Mouse (Mus musculus): ENCODE measurements around the gene 1700012B09Rik. TPM values are rescaled to one million over a fixed set of nuclear protein-coding genes. Genes with fewer than 3 reads are reported as not detected.
A peak's percentile ranks its signal among the peaks of the same experiment; 100 is the strongest.

1700012B09Rik gene
- polyA plus RNA-seq (2015; fragmentation: Nextera tagmentation; extraction: Ambion mirVana): not detected in 2 replicates

GRCm38 (mm10) chr9:14770803-14771471, at the start of gene 1700012B09Rik:
TSS of gene 1700012B09Rik (minus strand) at chr9:14771030.
- H3K27ac ChIP-seq (ENCODE audit: low read length): no peak within 1 kb of the TSS
- no peak within 1 kb of the TSS for H3K4me2 ChIP-seq (ENCODE audit: low read depth, low read length)
- no peaks in the 10 kb centered on the region for H3K36me3 ChIP-seq (ENCODE audit: control insufficient read depth, insufficient read depth)
- no peak within 1 kb of the TSS for H3K9ac ChIP-seq (ENCODE audit: low read depth, low read length)
- no peaks in the 10 kb centered on the region for H3K4me1 ChIP-seq (ENCODE audit: control insufficient read depth, low read depth, low read length)
- no peak for ATAC-seq (ENCODE audit: low read depth)
- H3K4me3 ChIP-seq (ENCODE audit: low read depth, low read length): no peak within 1 kb of the TSS
- WGBS (ENCODE audit: insufficient replicate concordance): 33% methylated on average over 23 of the region's 23 CpGs
- H3K27me3 ChIP-seq (ENCODE audit: control insufficient read depth, insufficient read depth, low read depth, low read length): peaks cover 8% of the 10 kb centered on the region
- H3K9me3 ChIP-seq (replicated peaks; ENCODE audit: control insufficient read depth, low read length): no peaks in the 10 kb centered on the region

DNA sequence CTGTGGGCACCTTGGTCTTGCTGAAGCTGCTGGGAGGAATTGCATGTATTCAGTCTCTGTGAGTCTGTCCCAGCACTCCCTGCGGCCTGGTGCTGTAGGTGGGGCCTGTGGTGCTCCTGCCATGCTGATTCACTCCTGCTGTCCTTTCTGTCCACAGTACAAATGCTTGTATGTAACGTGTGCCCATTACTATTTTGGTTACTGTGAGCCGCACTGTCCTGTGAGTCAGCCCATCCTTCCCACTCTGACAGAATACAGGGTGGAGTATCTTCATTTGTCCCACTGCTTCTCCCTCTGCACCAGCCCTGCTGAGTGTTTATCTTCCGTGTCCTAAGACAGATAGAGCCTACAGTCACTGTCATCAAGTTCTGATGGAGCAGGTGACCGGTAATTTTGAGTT, 39.3 kb upstream of the 1700012B09Rik start:
- Histone ChIP-seq H3K4me3 (ENCODE audit: low read depth, low read length) (no peak overlapping the region), H3K9ac (ENCODE audit: low read depth, low read length) (no peak overlapping the region), H3K4me1 (ENCODE audit: control insufficient read depth, low read depth, low read length) (no peaks in the 10 kb centered on the region), H3K27me3 (ENCODE audit: control insufficient read depth, insufficient read depth, low read depth, low read length) (no peaks in the 10 kb centered on the region), H3K4me2 (ENCODE audit: low read depth, low read length) (no peak overlapping the region), H3K27ac (ENCODE audit: low read length) (no peak overlapping the region), H3K36me3 (ENCODE audit: control insufficient read depth, insufficient read depth) (peaks cover 40% of the 10 kb centered on the region), H3K9me3 (replicated peaks; ENCODE audit: control insufficient read depth, low read length) (no peaks in the 10 kb centered on the region)
- ATAC-seq (ENCODE audit: low read depth): no peak
- 83% methylated on average over 5 of the region's 5 CpGs for WGBS (ENCODE audit: insufficient replicate concordance)

GRCm38 (mm10) chr9:14806786-14807185, 36.0 kb upstream of the 1700012B09Rik start:
- H3K9me3 ChIP-seq (replicated peaks; ENCODE audit: control insufficient read depth, low read length): no peaks in the 10 kb centered on the region
- no peak overlapping the region for H3K27ac ChIP-seq (ENCODE audit: low read length)
- H3K36me3 ChIP-seq (ENCODE audit: control insufficient read depth, insufficient read depth): peaks cover 42% of the 10 kb centered on the region
- H3K27me3 ChIP-seq (ENCODE audit: control insufficient read depth, insufficient read depth, low read depth, low read length): no peaks in the 10 kb centered on the region
- 79% methylated on average over 1 of the region's 1 CpGs for WGBS (ENCODE audit: insufficient replicate concordance)
- no peak overlapping the region for H3K4me3 ChIP-seq (ENCODE audit: low read depth, low read length)
- H3K9ac ChIP-seq (ENCODE audit: low read depth, low read length): no peak overlapping the region
- ATAC-seq (ENCODE audit: low read depth): no peak
- no peak overlapping the region for H3K4me2 ChIP-seq (ENCODE audit: low read depth, low read length)
- no peaks in the 10 kb centered on the region for H3K4me1 ChIP-seq (ENCODE audit: control insufficient read depth, low read depth, low read length)

GRCm38 (mm10) chr9:14805714-14806113, 34.9 kb upstream of the 1700012B09Rik start:
- no peaks in the 10 kb centered on the region for H3K27me3 ChIP-seq (ENCODE audit: control insufficient read depth, insufficient read depth, low read depth, low read length)
- H3K9ac ChIP-seq (ENCODE audit: low read depth, low read length): no peak overlapping the region
- H3K36me3 ChIP-seq (ENCODE audit: control insufficient read depth, insufficient read depth): peaks cover 43% of the 10 kb centered on the region
- H3K4me3 ChIP-seq (ENCODE audit: low read depth, low read length): no peak overlapping the region
- H3K9me3 ChIP-seq (replicated peaks; ENCODE audit: control insufficient read depth, low read length): no peaks in the 10 kb centered on the region
- 69% methylated on average over 2 of the region's 2 CpGs for WGBS (ENCODE audit: insufficient replicate concordance)
- H3K4me1 ChIP-seq (ENCODE audit: control insufficient read depth, low read depth, low read length): no peaks in the 10 kb centered on the region
- ATAC-seq (ENCODE audit: low read depth): no peak
- no peak overlapping the region for H3K4me2 ChIP-seq (ENCODE audit: low read depth, low read length)
- H3K27ac ChIP-seq (ENCODE audit: low read length): no peak overlapping the region

DNA sequence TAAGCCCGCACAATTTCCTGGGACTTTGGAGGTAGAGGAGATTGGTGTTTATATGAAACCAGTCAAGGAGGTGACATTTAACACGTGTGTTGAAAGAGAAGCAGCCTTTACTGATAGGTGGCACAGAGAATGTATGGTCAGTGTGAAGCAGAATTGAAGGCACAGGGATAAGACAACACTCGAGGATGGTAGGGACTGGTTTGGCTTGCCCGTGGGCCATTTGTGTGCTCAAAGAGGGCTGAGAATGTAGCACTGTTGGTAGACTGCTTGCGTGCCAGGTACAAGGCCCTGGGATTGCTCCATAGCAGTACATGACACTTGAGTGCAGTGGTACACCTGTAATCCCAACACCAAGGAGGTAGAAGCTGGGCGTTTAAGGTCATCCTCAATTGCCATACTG, 16.5 kb upstream of the 1700012B09Rik start:
- 71% methylated on average over 6 of the region's 6 CpGs for WGBS (ENCODE audit: insufficient replicate concordance)
- H3K27ac ChIP-seq (ENCODE audit: low read length): no peak overlapping the region
- peaks cover 10% of the 10 kb centered on the region for H3K36me3 ChIP-seq (ENCODE audit: control insufficient read depth, insufficient read depth)
- no peak overlapping the region for H3K9ac ChIP-seq (ENCODE audit: low read depth, low read length)
- H3K4me2 ChIP-seq (ENCODE audit: low read depth, low read length): no peak overlapping the region
- no peaks in the 10 kb centered on the region for H3K9me3 ChIP-seq (replicated peaks; ENCODE audit: control insufficient read depth, low read length)
- H3K4me1 ChIP-seq (ENCODE audit: control insufficient read depth, low read depth, low read length): peaks cover 5% of the 10 kb centered on the region
- H3K27me3 ChIP-seq (ENCODE audit: control insufficient read depth, insufficient read depth, low read depth, low read length): no peaks in the 10 kb centered on the region
- ATAC-seq (ENCODE audit: low read depth): no peak
- H3K4me3 ChIP-seq (ENCODE audit: low read depth, low read length): no peak overlapping the region

DNA sequence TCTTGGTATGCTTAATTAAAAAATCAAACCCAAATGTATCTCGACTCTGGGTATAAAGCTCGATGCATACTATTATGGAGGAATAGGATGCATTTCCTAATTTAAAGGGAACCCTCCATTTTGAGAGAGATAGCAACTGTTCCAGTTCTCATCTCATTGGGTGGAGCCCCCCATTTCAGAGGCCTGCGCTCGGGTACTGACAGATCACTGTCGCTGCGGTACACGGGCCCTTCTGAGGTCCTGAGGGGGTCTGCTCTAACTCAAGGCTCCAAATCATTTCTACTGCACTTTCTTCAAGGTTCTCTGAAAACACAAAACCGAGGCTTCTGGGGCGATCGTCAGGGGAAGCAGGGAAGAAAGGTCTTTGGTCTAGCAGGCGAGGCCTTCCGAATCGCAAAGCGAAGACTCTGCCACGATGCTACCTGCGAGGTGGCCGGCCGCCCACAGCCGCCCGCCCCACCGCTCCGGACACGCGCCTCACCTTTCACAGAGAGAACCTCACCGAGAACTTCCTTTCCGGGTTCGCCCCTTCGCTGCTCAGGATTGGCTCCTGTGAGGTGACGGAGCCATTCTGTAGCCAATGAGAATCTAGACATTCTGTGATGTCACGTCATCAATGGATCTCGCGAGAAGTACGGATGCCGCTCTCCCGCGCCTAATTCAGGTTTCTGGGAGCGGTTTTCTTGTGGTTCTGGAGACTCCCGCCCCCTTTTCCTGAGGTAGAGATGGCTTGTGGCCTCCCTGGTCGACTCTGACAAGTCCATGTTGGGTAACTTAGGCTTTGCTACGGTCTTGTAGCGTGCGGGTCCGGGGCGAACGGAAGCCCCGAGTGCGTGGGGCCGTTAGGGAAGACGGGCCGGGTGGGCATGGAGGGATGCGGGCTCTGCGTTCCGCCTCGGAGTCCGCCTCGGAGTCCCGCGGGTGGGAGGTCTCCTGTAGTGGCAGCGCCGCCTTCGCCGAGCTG, 13.5 kb upstream of the 1700012B09Rik start, which contains the start of the genes Mre11a and Ankrd49:
Gene Mre11a (plus strand): TSS at position 616 of the 964 bp plus-strand sequence.
Gene Ankrd49 (minus strand): TSS at position 818 of the 964 bp plus-strand sequence.
- Histone ChIP-seq H3K27me3 (ENCODE audit: control insufficient read depth, insufficient read depth, low read depth, low read length) (no peaks in the 10 kb centered on the region), H3K27ac (ENCODE audit: low read length) (peak within 1 kb of the TSS; percentile 95), H3K9me3 (replicated peaks; ENCODE audit: control insufficient read depth, low read length) (no peaks in the 10 kb centered on the region), H3K4me1 (ENCODE audit: control insufficient read depth, low read depth, low read length) (peaks cover 5% of the 10 kb centered on the region), H3K4me2 (ENCODE audit: low read depth, low read length) (peak within 1 kb of the TSS; percentile 91), H3K4me3 (ENCODE audit: low read depth, low read length) (peak within 1 kb of the TSS; percentile 95), H3K36me3 (ENCODE audit: control insufficient read depth, insufficient read depth) (peaks cover 11% of the 10 kb centered on the region), H3K9ac (ENCODE audit: low read depth, low read length) (peak within 1 kb of the TSS; percentile 90)
- ATAC-seq (ENCODE audit: low read depth): peak; percentile 99
- under 1% methylated on average over 62 of the region's 62 CpGs for WGBS (ENCODE audit: insufficient replicate concordance)

- no peak overlapping the region for H3K9ac ChIP-seq (ENCODE audit: low read depth, low read length)
- H3K36me3 ChIP-seq (ENCODE audit: control insufficient read depth, insufficient read depth): peaks cover 11% of the 10 kb centered on the region
- H3K27ac ChIP-seq (ENCODE audit: low read length): no peak overlapping the region
- H3K9me3 ChIP-seq (replicated peaks; ENCODE audit: control insufficient read depth, low read length): no peaks in the 10 kb centered on the region
- H3K4me2 ChIP-seq (ENCODE audit: low read depth, low read length): no peak overlapping the region
- WGBS (ENCODE audit: insufficient replicate concordance): 61% methylated on average over 13 of the region's 13 CpGs
- no peaks in the 10 kb centered on the region for H3K27me3 ChIP-seq (ENCODE audit: control insufficient read depth, insufficient read depth, low read depth, low read length)
- ATAC-seq (ENCODE audit: low read depth): no peak
- no peaks in the 10 kb centered on the region for H3K4me1 ChIP-seq (ENCODE audit: control insufficient read depth, low read depth, low read length)
- no peak overlapping the region for H3K4me3 ChIP-seq (ENCODE audit: low read depth, low read length)
These were observed 7.5 kb upstream of the 1700012B09Rik start for GRCm38 (mm10) chr9:14778341-14778740.

DNA sequence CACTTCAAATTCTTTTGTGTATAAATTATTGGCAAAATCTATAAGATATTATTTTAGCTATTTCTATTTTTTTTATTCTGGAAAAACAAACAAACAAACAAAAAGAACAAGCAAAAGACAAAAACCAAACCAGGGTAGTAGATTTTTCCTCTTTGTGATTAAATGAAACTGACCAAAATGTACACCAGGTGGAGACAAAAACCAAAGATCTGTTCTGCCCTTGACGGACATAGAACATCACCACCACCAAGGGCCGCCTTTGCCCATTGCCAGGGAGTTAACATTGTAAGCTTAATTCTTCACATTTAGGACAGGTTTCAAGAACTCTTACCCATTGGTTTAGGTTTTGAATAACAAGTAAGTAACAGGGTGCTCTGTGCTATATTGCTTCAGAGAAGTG, 3.0 kb upstream of the 1700012B09Rik start:
- H3K27ac ChIP-seq (ENCODE audit: low read length): no peak overlapping the region

More for the DNA sequence above, 3.0 kb upstream of the 1700012B09Rik start:
- Histone ChIP-seq H3K36me3 (ENCODE audit: control insufficient read depth, insufficient read depth) (no peaks in the 10 kb centered on the region), H3K4me2 (ENCODE audit: low read depth, low read length) (no peak overlapping the region), H3K4me3 (ENCODE audit: low read depth, low read length) (no peak overlapping the region), H3K4me1 (ENCODE audit: control insufficient read depth, low read depth, low read length) (no peaks in the 10 kb centered on the region), H3K9ac (ENCODE audit: low read depth, low read length) (no peak overlapping the region), H3K27me3 (ENCODE audit: control insufficient read depth, insufficient read depth, low read depth, low read length) (peaks cover 8% of the 10 kb centered on the region), H3K9me3 (replicated peaks; ENCODE audit: control insufficient read depth, low read length) (no peaks in the 10 kb centered on the region)
- ATAC-seq (ENCODE audit: low read depth): no peak
- 27% methylated on average over 2 of the region's 2 CpGs for WGBS (ENCODE audit: insufficient replicate concordance)
